Mouse (Mus musculus): Measurements from ENCODE around the gene Zfp296. TPM values are rescaled to one million over a fixed set of nuclear protein-coding genes. Genes with fewer than 3 reads are reported as not detected.

Gene Zfp296
- polyA plus RNA-seq, 1 experiment from 2014 or later: 1.00 TPM

Other genes starting within 250 kb of the Zfp296 start
- 75.7 and 75.9 TPM in 2 replicates for gene Ercc1, start 232.5 kb upstream of the Zfp296 start, polyA plus RNA-seq (2015; fragmentation: Nextera tagmentation; extraction: Ambion mirVana)
- 32.9 and 34.2 TPM in 2 replicates for gene Cd3eap, start 217.8 kb upstream of the Zfp296 start, polyA plus RNA-seq (2015; fragmentation: Nextera tagmentation; extraction: Ambion mirVana)
- gene Ppp1r13l, start 217.5 kb upstream of the Zfp296 start, polyA plus RNA-seq (2015; fragmentation: Nextera tagmentation; extraction: Ambion mirVana): 20.0 and 24.8 TPM in 2 replicates
- 14.0 and 14.9 TPM in 2 replicates for gene Ercc2, start 195.3 kb upstream of the Zfp296 start, polyA plus RNA-seq (2015; fragmentation: Nextera tagmentation; extraction: Ambion mirVana)
- gene Klc3, start 173.2 kb upstream of the Zfp296 start, polyA plus RNA-seq (2015; fragmentation: Nextera tagmentation; extraction: Ambion mirVana): 37.5 and 37.6 TPM in 2 replicates
- 139 and 815 TPM in 2 replicates for gene Ckm, start 172.5 kb upstream of the Zfp296 start, polyA plus RNA-seq (2015; fragmentation: Nextera tagmentation; extraction: Ambion mirVana)
- gene Mark4, start 118.5 kb upstream of the Zfp296 start, polyA plus RNA-seq (2015; fragmentation: Nextera tagmentation; extraction: Ambion mirVana): 8.2 and 9.3 TPM in 2 replicates
- gene Exoc3l2, start 114.0 kb upstream of the Zfp296 start, polyA plus RNA-seq (2015; fragmentation: Nextera tagmentation; extraction: Ambion mirVana): 1.4 and 1.6 TPM in 2 replicates
- 1.8 and 2.0 TPM in 2 replicates for gene Bloc1s3, start 68.9 kb upstream of the Zfp296 start, polyA plus RNA-seq (2015; fragmentation: Nextera tagmentation; extraction: Ambion mirVana)
- gene Trappc6a, start 68.9 kb upstream of the Zfp296 start, polyA plus RNA-seq (2015; fragmentation: Nextera tagmentation; extraction: Ambion mirVana): 94.7 and 97.9 TPM in 2 replicates
- gene Nkpd1, start 59.4 kb upstream of the Zfp296 start, polyA plus RNA-seq (2015; fragmentation: Nextera tagmentation; extraction: Ambion mirVana): 1.7 and 2.5 TPM in 2 replicates
- 25.1 and 26.3 TPM in 2 replicates for gene Ppp1r37, start 14.2 kb upstream of the Zfp296 start, polyA plus RNA-seq (2015; fragmentation: Nextera tagmentation; extraction: Ambion mirVana)
- 144 and 149 TPM in 2 replicates for gene Gemin7, start 308 bp downstream of the Zfp296 start, polyA plus RNA-seq (2015; fragmentation: Nextera tagmentation; extraction: Ambion mirVana)
- 49.6 and 49.8 TPM in 2 replicates for gene Clasrp, start 27.2 kb downstream of the Zfp296 start, polyA plus RNA-seq (2015; fragmentation: Nextera tagmentation; extraction: Ambion mirVana)
- gene Relb, start 52.2 kb downstream of the Zfp296 start, polyA plus RNA-seq (2015; fragmentation: Nextera tagmentation; extraction: Ambion mirVana): 11.8 and 14.1 TPM in 2 replicates
- gene Clptm1, start 87.7 kb downstream of the Zfp296 start, polyA plus RNA-seq (2015; fragmentation: Nextera tagmentation; extraction: Ambion mirVana): 73.4 and 73.8 TPM in 2 replicates
- gene Apoc2, start 100.7 kb downstream of the Zfp296 start, polyA plus RNA-seq (2015; fragmentation: Nextera tagmentation; extraction: Ambion mirVana): 1.8 and 2.7 TPM in 2 replicates
- not detected in 2 replicates for gene Gm44805, start 104.1 kb downstream of the Zfp296 start, polyA plus RNA-seq (2015; fragmentation: Nextera tagmentation; extraction: Ambion mirVana)
- gene Apoc4, start 104.2 kb downstream of the Zfp296 start, polyA plus RNA-seq (2015; fragmentation: Nextera tagmentation; extraction: Ambion mirVana): 0.41 TPM in 1 of 2 replicates, not detected in the other
- 46.2 and 57.9 TPM in 2 replicates for gene Apoc1, start 115.4 kb downstream of the Zfp296 start, polyA plus RNA-seq (2015; fragmentation: Nextera tagmentation; extraction: Ambion mirVana)
- gene Apoe, start 121.9 kb downstream of the Zfp296 start, polyA plus RNA-seq (2015; fragmentation: Nextera tagmentation; extraction: Ambion mirVana): 409 and 468 TPM in 2 replicates
- gene Tomm40, start 138.2 kb downstream of the Zfp296 start, polyA plus RNA-seq (2015; fragmentation: Nextera tagmentation; extraction: Ambion mirVana): 129 and 139 TPM in 2 replicates
- gene Nectin2, start 173.2 kb downstream of the Zfp296 start, polyA plus RNA-seq (2015; fragmentation: Nextera tagmentation; extraction: Ambion mirVana): 84.5 and 85.1 TPM in 2 replicates
- 120 and 150 TPM in 2 replicates for gene Bcam, start 193.7 kb downstream of the Zfp296 start, polyA plus RNA-seq (2015; fragmentation: Nextera tagmentation; extraction: Ambion mirVana)
- gene Cblc, start 219.5 kb downstream of the Zfp296 start, polyA plus RNA-seq (2015; fragmentation: Nextera tagmentation; extraction: Ambion mirVana): 14.6 and 15.2 TPM in 2 replicates
- 3.9 and 4.4 TPM in 2 replicates for gene Bcl3, start 245.5 kb downstream of the Zfp296 start, polyA plus RNA-seq (2015; fragmentation: Nextera tagmentation; extraction: Ambion mirVana)

All from limb, embryonic 15.5 days (tissue).